Mouse (Mus musculus) brain, embryonic 14.5 days (tissue): Measurements from ENCODE around the gene Spryd4.
"Not testable (repeated sequence)": the region's sequence is repeated elsewhere in the genome, so short reads cannot be mapped to it uniquely, and the experiment has no call there.

ENCODE experiments used
- CTCF ChIP-seq: fragments of 200-500 bp; IDR thresholded peaks from 2 replicates; pipeline ENCODE4 v1.5.1; 2012; ENCODE audit warnings: inconsistent platforms, mild to moderate bottlenecking, moderate library complexity, borderline replicate concordance; ENCODE audit not compliant: insufficient read depth, insufficient read length; ENCODE audit errors: extremely low read depth
- POLR2A ChIP-seq: fragments of 200-500 bp; IDR thresholded peaks from 2 replicates; pipeline ENCODE4 v1.6.1; 2012; ENCODE audit warnings: mild to moderate bottlenecking, inconsistent platforms, borderline replicate concordance; ENCODE audit not compliant: poor library complexity, insufficient read depth, insufficient read length, severe bottlenecking; ENCODE audit errors: extremely low read depth

DNA sequence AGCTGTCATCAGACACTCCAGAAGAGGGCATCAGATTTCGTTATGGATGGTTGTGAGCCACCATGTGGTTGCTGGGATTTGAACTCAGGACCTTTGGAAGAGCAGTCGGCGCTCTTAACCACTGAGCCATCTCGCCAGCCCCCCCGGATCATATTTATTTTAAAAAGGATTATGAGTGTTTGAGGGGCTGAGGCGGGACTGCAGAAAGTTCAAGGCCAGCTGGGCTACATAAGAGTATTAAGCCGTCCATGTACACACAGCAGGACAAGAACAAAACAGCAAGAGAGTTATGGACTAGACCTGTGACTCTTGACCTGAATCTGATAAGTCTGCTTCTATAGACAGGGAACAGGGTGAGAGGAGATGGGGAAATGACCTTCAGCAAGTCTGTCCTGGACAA is 48.8 kb upstream of the Spryd4 start:
- not testable (repeated sequence) for TF ChIP-seq CTCF, POLR2A
